Mouse (Mus musculus): ENCODE measurements around the gene Gm5142. TPM values are rescaled to one million over a fixed set of nuclear protein-coding genes. Genes with fewer than 3 reads are reported as not detected.

The Gm5142 gene
- total RNA-seq, 2 experiments from 2014 or later = not detected

Other genes starting within 250 kb of the Gm5142 start
- not detected for gene 1700129C05Rik, start 35.9 kb downstream of the Gm5142 start, total RNA-seq (2021)
- 10 to 100 TPM; 23.2 to 26.2 TPM for gene Rcbtb1, start 22.5 kb upstream of the Gm5142 start, total RNA-seq (2021)
- gene Gm6904, start 81.5 kb upstream of the Gm5142 start, total RNA-seq (2021) = not detected
- not detected for gene Phf11a, start 118.8 kb upstream of the Gm5142 start, total RNA-seq (2021)
- not detected for gene Phf11b, start 162.6 kb upstream of the Gm5142 start, total RNA-seq (2021)
- under 1 TPM; 0.47 to 0.51 TPM for gene Phf11d, start 186.7 kb upstream of the Gm5142 start, total RNA-seq (2021)
- under 1 TPM; 0.39 to 0.59 TPM for gene Phf11c, start 216.6 kb upstream of the Gm5142 start, total RNA-seq (2021)